Mouse (Mus musculus): ENCODE measurements around the gene Uvssa. TPM values are rescaled to one million over a fixed set of nuclear protein-coding genes. Genes with fewer than 3 reads are reported as not detected.

The Uvssa gene
- polyA plus RNA-seq, 1 experiment = 7.5 TPM

DNA sequence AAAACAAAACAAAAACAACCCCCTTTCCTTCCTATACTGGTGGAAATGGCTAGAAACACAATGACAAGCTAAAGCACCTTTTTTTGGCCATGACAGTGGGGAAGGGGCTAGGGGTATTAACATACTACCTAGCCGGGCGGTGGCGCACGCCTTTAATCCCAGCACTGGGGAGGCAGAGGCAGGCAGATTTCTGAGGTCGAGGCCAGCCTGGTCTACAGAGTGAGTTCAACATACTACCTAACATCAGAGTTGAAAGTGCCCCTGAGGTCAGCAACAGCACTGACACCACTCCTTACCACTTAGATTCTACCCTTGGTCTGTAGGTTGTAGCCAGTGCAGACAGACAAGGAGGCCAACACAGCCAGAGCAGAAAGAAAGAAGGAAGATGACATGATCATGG is 29.1 kb upstream of the Uvssa start:
- TF ChIP-seq POLR2A (IDR thresholded peaks at IDR 0.05; ENCODE audit: borderline replicate concordance, extremely low read depth, insufficient read depth, insufficient read length, poor library complexity, severe bottlenecking) (no peak), CTCF (IDR thresholded peaks at IDR 0.05; ENCODE audit: borderline replicate concordance, extremely low read depth, insufficient read depth, insufficient read length) (no peak)
- no peak for DNase-seq (ENCODE audit: low read depth)

- TF ChIP-seq POLR2A (IDR thresholded peaks at IDR 0.05; ENCODE audit: borderline replicate concordance, extremely low read depth, insufficient read depth, insufficient read length, poor library complexity, severe bottlenecking) (no peak), CTCF (IDR thresholded peaks at IDR 0.05; ENCODE audit: borderline replicate concordance, extremely low read depth, insufficient read depth, insufficient read length) (no peak)
Measured at GRCm38 (mm10) chr5:33349706-33350105, 28.6 kb upstream of the Uvssa start.

DNA sequence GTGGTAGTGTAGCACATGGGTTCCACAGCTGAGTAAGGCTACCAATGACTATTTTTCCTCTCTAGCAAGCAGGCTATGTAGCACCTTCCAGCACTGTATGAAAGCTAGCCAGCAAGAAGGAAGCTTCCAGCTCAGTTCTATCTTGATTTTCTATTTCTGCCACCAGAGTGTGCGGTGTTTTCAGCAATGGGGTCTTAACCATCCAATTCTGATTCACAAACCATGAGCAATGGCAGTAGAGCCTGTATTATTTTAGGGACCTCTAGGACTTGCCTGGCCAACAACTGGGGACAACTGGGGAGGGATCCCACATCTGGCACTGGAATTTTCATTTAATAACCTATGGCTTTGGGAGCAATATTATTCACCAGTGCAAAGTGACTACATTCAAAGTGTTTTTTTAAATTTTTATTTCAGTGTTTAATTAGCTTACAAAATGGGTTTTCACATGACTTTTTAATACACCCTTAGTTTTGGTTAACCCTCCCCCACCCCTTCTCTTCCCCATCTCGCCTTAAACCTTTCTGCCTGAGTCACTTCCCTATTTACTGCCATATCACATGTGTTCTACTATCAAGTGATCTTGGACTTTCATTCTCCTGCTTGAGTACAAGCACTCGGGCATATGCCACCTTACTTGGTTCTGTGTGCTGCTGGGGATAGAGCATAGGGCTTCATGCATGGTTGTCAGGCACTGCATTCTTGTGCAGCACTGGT is 26.6 kb upstream of the Uvssa start:
- no peak for DNase-seq (ENCODE audit: low read depth)
- TF ChIP-seq CTCF (IDR thresholded peaks at IDR 0.05; ENCODE audit: borderline replicate concordance, extremely low read depth, insufficient read depth, insufficient read length) (no peak), POLR2A (IDR thresholded peaks at IDR 0.05; ENCODE audit: borderline replicate concordance, extremely low read depth, insufficient read depth, insufficient read length, poor library complexity, severe bottlenecking) (no peak)

More at GRCm38 (mm10) chr5:33349706-33350105, 28.6 kb upstream of the Uvssa start:
- no peak for DNase-seq (ENCODE audit: low read depth)

GRCm38 (mm10) chr5:33352273-33352645 is 26.1 kb upstream of the Uvssa start:
- no peak for TF ChIP-seq CTCF (IDR thresholded peaks at IDR 0.05; ENCODE audit: borderline replicate concordance, extremely low read depth, insufficient read depth, insufficient read length)
- DNase-seq (ENCODE audit: low read depth) = no peak

DNA sequence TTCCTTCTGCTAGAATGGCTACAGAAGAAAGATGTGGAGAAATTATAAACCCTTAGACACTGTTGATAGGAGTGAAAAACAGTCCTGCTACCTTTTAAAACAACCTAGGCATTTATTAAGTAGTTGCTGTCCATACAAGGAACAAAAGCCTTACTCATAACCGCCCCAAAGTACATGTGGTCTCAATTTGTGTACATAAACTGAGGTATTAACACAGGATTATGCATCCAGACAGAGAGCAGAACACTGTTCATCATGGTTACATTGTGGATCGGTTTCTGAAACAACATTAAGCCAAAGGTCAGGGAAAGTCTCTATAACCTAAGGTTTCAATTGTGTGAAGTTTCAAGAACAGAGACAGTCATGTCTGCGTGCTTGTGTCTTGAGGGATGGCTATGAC is 25.3 kb upstream of the Uvssa start:
- no peak for DNase-seq (ENCODE audit: low read depth)
- TF ChIP-seq POLR2A (IDR thresholded peaks at IDR 0.05; ENCODE audit: borderline replicate concordance, extremely low read depth, insufficient read depth, insufficient read length, poor library complexity, severe bottlenecking) (no peak), CTCF (IDR thresholded peaks at IDR 0.05; ENCODE audit: borderline replicate concordance, extremely low read depth, insufficient read depth, insufficient read length) (no peak)

- no peak for DNase-seq (ENCODE audit: low read depth)
- TF ChIP-seq POLR2A (IDR thresholded peaks at IDR 0.05; ENCODE audit: borderline replicate concordance, extremely low read depth, insufficient read depth, insufficient read length, poor library complexity, severe bottlenecking) = no peak
- TF ChIP-seq CTCF (IDR thresholded peaks at IDR 0.05; ENCODE audit: borderline replicate concordance, extremely low read depth, insufficient read depth, insufficient read length) = no peak
Measured at GRCm38 (mm10) chr5:33357494-33357893, 20.9 kb upstream of the Uvssa start.

DNA sequence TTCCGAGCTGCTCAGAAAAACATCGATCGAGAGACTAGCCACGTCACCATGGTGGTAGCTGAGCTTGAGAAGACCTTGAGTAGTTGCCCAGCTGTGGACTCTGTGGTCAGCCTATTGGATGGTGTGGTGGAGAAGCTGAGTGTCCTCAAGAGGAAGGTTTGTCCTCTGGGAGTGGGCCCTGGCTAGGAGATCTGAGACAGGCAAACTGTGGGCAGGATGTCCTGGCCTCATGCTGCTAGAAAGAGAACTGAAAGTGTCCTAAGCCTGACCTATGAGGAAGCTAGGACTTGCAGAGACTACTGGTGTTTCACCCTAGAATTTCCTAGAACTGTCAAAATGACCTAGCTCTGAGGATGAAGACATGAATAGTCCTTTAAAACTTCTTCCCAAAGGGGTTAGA is 19.9 kb upstream of the Uvssa start:
- no peak for DNase-seq (ENCODE audit: low read depth)
- no peak for TF ChIP-seq POLR2A (IDR thresholded peaks at IDR 0.05; ENCODE audit: borderline replicate concordance, extremely low read depth, insufficient read depth, insufficient read length, poor library complexity, severe bottlenecking)
- no peak for TF ChIP-seq CTCF (IDR thresholded peaks at IDR 0.05; ENCODE audit: borderline replicate concordance, extremely low read depth, insufficient read depth, insufficient read length)

DNA sequence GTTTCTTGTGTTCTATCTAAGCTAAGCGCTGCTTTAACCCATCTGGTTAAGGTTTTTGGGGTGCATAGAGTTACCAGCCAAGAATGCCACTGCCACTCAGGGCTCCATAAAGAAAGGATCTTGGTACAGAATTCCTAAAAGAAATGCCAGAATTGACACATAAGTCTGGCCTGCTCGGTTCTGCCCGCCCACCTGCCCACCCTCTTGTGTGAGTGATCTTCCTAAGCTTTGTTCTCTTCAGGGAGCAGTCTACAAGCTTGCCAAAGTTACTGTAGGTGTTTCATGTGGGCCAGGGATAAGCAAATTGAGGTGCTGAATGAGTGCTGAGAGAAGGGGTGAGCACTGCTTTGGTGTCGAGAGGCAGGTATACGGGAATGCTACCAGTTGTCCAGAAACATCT is 15.1 kb upstream of the Uvssa start:
- DNase-seq (ENCODE audit: low read depth) = no peak
- TF ChIP-seq POLR2A (IDR thresholded peaks at IDR 0.05; ENCODE audit: borderline replicate concordance, extremely low read depth, insufficient read depth, insufficient read length, poor library complexity, severe bottlenecking) = no peak
- TF ChIP-seq CTCF (IDR thresholded peaks at IDR 0.05; ENCODE audit: borderline replicate concordance, extremely low read depth, insufficient read depth, insufficient read length) = no peak

- no peak for DNase-seq (ENCODE audit: low read depth)
Measured at GRCm38 (mm10) chr5:33368651-33369050, 9.7 kb upstream of the Uvssa start.

GRCm38 (mm10) chr5:33371137-33371536 is 7.2 kb upstream of the Uvssa start:
- TF ChIP-seq POLR2A (IDR thresholded peaks at IDR 0.05; ENCODE audit: borderline replicate concordance, extremely low read depth, insufficient read depth, insufficient read length, poor library complexity, severe bottlenecking) (no peak), CTCF (IDR thresholded peaks at IDR 0.05; ENCODE audit: borderline replicate concordance, extremely low read depth, insufficient read depth, insufficient read length) (peak; percentile 63)

More at GRCm38 (mm10) chr5:33368651-33369050, 9.7 kb upstream of the Uvssa start:
- TF ChIP-seq CTCF (IDR thresholded peaks at IDR 0.05; ENCODE audit: borderline replicate concordance, extremely low read depth, insufficient read depth, insufficient read length) (no peak), POLR2A (IDR thresholded peaks at IDR 0.05; ENCODE audit: borderline replicate concordance, extremely low read depth, insufficient read depth, insufficient read length, poor library complexity, severe bottlenecking) (no peak)

GRCm38 (mm10) chr5:33371668-33372067 is 6.7 kb upstream of the Uvssa start:
- TF ChIP-seq POLR2A (IDR thresholded peaks at IDR 0.05; ENCODE audit: borderline replicate concordance, extremely low read depth, insufficient read depth, insufficient read length, poor library complexity, severe bottlenecking) = no peak
- TF ChIP-seq CTCF (IDR thresholded peaks at IDR 0.05; ENCODE audit: borderline replicate concordance, extremely low read depth, insufficient read depth, insufficient read length) = no peak

More at GRCm38 (mm10) chr5:33371137-33371536, 7.2 kb upstream of the Uvssa start:
- DNase-seq (ENCODE audit: low read depth) = peak; percentile 56

DNA sequence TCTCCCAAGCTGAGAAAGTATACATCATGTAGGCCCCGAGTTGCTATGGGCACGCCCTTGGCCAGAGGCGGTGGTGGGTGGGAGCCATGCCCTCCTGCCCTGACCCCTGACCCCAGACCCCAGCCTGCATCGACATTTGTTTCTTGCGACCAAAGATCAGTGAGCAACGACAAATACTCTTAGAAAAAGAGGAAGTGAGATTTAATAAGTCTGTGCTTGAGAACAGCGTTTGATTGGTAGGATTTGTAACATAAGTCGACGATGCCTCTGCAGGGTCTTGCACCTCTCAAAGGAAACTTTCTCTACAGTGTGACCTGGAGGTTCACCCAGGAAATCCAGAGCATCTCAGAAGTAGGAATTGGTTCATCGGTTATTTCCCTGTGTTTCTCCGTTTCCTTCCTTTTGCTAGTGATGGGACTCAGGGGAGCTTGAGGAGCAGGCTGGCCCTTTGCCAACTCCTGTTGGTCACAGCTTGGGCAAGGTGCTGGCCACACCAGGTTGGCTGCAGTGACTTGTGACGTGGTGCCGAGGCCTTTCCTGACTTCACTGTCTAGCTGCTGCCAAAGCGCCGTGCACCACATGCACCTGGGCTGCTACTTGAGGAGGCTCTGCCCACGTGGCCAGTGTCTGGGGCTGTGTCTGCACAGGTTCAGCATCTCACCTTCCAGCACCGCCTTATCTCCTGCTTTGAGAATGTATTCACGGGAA is 5.9 kb upstream of the Uvssa start:
- DNase-seq (ENCODE audit: low read depth) = no peak
- TF ChIP-seq CTCF (IDR thresholded peaks at IDR 0.05; ENCODE audit: borderline replicate concordance, extremely low read depth, insufficient read depth, insufficient read length) = no peak
- no peak for TF ChIP-seq POLR2A (IDR thresholded peaks at IDR 0.05; ENCODE audit: borderline replicate concordance, extremely low read depth, insufficient read depth, insufficient read length, poor library complexity, severe bottlenecking)

More at GRCm38 (mm10) chr5:33371668-33372067, 6.7 kb upstream of the Uvssa start:
- no peak for DNase-seq (ENCODE audit: low read depth)

All from brain, embryonic 14.5 days (tissue).